Mouse (Mus musculus): ENCODE data around the gene Gldn.

Gene Gldn

DNA sequence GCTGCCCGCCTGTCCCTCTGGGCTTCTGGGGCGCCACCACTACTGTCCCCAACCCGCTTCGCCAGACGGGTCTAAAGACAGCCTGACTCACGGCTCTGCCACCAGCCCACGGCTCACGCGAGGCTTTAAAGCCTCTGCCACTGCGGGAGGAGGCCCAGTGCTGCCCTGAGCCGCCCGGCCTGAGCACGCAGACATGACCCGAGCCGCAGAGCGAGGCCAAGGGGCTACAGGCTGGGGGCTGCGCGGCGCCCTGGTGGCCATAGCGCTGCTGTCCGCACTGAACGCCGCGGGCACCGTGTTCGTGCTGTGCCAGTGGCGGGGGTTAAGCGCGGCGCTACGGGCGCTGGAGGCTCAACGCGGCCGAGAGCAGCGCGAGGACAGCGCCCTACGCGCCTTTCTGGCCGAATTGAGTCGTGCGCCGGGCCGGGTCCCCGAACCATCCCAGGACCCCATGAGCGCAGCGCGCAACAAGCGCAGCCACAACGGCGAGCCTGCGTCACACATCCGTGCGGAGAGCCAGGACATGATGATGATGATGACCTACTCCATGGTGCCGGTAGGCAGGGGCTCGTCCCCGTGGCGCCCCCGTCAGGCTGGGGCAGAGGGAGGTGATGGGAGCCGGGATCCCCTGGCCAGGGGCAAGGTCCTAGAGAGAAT is at the start of gene Gldn:
Gene Gldn, plus strand, starts transcription at position 156 of the 657 bp plus-strand sequence.
- DNase-seq: no peak

DNA sequence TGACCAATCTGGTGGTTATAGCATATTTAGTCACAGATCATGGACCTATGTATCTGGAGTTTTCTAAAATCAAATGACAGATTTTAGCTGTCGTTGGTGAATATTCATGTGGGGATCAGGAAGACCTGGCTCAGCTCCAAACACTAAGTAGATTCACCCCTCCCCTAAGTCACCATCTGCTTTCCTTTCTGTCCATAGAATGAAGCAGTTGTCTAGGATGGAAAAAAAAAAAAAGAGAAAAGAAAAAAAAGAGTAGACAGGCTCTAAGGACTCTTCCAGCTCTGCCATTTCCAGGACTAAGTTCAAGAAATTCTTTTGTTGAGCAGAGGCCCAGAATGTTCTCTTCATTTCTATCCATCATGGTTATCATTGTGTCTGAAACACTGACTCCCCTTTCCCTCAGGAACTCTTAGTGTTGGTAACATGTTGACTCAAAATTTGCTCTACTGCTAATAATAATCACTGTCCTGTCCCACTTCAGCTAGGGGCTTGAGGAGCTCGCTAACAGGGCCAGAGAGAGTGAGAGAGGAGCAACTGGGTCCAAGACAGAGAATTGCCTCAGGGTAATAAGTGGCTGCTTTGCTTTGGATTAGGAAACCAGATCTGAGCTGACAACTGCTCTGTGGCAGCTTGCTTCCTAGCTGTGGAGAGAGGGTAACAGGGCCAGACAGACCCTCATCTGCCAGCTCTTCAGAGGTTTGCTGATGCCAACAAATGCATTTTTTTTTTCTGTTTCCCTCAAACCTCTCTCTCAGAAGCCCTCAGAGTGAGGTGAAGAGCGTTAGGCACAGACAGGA is 41.2 kb upstream of the Gldn start:
- no peak for DNase-seq

DNA sequence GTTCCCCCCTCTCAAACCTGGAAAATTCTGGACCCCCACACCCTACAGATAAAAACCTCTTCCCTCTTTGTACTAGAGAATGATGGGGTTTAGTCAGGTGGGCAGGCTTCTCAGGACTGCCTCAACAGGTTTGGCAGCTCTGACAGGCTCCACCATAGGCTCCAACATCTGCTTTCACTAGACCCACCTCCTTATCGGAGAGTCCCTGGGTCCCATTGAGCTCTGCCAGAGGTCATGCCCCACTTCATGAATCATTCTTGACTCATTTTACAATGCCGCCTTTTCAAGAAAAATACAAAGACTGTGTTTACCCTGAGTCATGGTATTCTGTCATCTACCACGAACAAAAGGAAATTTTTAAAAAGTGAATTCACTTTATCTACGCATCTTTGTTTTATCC is 21.5 kb upstream of the Gldn start:
- DNase-seq: no peak

DNA sequence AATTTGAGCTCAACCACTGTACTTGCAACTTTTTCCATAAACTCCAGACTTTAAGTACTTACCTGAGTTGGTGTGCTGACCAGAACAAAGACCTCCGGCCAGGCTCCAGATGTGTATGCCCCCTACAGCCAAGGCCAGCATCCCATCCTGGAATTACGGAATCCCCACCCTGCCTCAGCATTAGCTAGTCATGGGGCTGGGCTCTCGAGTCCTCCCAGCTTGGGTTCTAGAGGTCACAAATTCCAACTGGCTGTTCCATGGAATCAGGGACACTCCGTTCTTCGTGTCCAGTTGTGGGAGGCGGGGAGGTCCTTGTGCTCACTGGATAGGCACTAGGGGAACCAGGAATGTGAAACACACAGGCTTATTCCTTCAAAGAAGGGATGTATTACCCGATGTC is 18.3 kb upstream of the Gldn start, which contains the start of gene Cyp19a1:
Gene Cyp19a1, minus strand, starts transcription at position 101 of the 400 bp plus-strand sequence.
- DNase-seq: no peak

DNA sequence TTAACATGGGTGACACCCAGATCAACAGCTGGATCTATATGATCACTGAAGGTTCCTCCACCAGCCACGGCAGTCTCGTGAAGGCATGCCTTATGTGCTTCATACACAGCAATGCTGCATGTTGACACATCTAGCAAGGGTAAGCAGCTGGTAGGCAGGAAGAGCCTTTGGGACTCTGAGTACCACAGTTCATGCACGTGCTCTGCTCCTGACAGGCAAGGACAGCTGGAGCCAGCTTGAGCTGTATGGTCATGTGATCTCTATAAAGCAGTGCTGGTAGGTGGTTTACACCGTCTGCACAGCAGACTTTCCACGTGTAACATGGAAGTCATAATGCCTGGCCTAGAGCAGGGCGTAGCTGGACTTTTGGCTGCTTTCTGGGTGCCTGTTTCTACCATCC is 16.3 kb upstream of the Gldn start:
- no peak for DNase-seq

DNA sequence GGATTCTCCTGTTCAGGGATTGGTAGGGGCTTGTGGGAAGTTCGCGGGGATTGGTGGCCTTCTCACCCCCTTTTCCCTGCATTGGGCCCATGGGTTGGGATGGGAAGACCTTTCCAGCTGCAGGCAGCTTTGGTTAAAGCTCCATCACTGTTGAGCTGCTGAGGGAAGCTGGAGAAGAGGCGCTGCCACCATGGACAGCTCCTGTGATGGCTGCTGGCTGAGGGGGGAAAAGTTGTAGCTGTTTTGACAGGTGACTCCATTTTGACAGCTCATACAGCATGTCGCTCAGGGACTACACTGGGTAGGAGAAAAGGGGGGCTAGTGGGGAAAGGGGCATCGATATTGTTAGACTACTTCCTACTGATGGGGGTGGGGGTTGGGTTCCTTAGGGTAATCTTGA is 15.4 kb upstream of the Gldn start:
- no peak for DNase-seq

DNA sequence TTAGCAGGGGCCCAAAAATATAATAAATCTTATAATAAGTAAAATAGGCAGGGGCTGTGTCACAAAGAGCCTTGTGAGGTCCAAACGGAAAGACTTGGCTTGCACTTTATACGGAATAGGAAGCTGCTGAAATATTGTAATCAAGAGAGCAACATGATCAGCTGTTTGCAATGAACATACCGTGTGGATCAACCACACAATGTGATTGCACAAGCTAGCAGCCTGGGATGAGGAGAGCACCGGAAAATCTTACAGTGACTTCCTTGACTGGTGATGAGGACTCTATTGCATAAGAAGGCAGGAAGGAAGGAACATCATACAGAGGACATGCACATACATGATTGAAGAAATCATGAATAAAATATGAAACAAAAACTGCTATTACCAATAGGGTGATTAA is 11.0 kb upstream of the Gldn start:
- no peak for DNase-seq

DNA sequence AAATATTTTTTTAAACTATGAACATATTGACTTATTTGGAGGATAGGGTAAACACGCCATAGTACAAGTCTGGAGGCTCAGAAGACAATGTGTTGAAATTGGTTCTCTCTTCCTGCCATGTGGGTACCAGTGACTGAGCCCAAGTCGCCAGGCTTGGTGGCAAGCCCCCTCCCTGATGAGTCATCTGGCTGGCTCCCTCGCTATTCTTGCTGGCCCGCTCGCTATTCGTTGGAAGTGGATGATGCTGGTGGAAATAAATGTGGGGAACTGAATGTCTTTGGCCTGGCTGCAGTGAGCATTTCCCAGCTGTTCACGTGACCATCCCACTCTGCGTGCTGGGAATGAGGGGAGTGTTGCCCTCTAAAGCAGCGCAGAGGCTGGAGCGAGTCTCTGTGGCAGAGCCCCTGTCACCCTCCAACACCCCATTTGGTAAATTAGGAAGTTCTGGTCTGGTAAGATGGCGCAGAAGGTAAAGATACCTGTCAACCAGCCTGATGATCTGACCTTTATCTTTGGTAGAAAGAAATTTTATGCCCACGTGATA is 7.2 kb upstream of the Gldn start:
- DNase-seq: no peak

DNA sequence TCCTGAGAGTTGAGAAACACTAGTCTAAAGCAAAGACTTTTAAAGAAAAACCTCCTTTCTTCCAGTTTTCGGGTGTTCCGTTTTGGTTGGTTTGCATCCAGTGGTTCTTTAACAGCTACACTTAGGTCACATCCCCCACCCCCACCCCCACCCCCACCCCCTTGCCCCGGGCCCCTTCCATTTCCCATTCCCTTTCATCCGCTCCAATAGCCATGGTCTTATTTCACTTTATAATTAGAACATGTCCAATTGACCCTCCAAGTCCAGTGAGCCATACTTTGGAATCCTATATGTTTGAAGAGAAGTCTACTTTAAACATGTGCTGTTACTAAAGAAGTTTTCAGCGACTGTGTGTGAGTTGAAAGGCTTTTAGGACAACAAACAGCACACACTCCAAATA is 1.5 kb downstream of the Gldn start:
- DNase-seq: no peak

DNA sequence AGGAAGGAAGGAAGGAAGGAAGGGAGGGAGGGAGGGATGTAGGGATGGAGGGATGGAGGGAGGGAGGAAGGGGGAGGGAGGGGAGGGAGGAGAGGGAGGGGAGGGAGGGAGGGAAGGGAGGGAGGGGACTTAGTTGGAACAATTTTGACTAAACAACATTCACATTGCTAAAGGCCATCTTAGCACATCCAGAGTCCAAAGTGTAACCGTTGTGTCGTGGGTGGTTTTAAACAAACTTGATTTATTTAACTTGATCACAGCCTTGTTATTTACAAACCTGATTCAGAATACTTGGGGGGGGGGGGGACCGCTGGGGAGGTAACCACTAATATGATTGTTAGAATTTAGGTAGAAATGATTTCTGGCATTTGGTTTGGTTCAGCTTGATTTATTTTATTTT is 13.1 kb downstream of the Gldn start:
- no peak for DNase-seq

DNA sequence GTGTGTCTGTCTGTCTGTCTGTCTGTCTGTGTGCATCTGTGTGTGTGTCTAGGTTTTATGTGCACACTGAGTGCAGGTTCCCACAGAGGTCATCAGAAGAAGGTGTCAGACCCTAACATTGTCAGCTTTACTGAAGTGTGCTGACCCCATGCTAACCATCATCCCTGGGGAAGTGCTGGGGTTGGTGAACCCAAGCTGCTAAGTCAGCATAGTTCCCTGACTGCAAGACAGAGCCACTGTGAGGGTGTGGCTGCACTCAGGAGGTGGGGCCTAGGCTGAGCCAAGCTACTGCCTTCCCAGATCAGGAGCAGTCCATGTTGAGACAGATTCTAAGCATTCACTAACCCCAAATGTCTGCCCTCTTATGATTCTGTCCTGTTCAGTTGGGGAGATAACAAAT is 13.5 kb downstream of the Gldn start:
- DNase-seq: no peak

DNA sequence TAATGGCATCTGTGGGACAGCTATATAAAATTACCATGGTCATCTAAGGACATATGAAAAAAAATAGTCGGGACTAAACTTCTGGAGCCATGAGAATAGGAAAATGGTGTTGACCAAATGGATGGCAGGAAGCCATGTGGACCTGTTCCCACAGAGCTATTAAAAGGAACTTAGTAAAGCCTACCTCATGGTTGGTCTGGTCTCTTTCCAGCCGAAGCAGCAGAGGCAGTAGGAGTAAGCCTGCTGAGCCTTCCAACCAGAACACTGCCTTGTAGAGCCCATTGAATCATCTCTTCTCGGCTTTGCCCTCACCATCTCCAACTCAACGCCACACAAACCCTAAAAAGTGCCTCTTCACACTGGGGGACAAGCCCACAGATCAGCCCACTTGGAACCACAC is 15.0 kb downstream of the Gldn start:
- no peak for DNase-seq

DNA sequence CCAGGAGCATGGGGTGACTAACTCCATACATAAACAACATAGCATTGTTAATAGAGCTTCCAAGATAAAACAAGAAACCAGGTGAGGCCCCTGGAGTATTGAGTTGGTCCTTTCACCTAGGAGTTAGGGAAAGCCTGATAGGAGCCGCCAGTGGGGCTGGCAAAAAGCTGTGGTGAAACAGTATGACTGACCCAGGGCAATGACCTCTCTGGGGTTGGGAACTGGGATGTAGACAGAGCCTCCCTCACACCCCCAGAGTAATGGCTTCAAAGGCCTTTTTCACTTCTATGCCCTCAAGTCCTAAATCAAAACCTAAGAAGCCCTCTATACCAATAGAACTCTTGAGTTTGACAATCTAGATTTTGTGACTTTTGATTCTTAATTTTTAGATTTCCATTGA is 21.9 kb downstream of the Gldn start:
- DNase-seq: no peak

DNA sequence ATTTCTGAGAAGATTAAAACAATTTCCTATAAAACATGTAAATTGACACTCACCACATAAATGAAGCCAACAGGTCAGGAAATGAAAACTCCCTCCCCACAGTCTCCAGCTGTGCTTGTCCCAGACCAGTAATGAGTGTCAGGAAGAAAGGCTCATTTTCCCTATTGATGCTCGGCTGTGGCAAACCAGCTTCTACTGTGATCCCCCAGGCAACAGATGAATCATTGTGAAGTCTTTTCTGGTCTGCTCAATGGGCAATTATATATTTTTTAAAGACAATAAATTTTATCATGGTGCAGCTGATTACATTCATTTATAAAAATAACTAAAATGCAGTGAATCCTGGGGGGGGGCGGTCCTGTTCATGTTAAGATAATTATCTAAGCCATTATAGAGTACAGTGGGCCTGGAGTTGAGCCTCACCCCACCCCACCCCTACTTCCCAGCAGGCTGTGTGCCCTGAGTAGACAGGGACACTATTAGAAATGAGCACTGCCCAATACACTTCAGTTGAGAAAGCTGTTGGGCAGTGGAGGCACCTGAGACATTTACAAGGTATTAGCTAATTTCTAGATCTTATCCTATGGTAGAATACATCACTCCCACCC is 22.6 kb downstream of the Gldn start:
- no peak for DNase-seq

DNA sequence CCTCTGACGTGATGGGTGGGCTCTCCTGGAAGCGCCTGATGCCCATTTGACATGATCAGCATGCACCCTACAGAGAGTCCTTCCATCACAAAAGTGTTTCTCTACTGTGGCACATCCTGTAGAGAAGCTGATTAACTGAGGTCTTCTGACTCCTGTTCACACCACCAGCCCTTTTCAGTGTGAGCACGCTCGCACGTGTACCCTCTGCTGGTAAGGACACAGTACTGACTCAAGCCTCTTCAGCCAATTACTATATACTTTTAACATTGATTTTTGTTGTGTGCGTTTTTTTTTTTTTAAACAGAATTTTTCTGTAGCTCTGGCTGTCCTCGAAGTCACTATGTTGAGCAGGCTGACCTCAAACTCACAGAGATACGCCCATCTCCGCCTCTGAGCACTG is 30.1 kb downstream of the Gldn start:
- DNase-seq: no peak

DNA sequence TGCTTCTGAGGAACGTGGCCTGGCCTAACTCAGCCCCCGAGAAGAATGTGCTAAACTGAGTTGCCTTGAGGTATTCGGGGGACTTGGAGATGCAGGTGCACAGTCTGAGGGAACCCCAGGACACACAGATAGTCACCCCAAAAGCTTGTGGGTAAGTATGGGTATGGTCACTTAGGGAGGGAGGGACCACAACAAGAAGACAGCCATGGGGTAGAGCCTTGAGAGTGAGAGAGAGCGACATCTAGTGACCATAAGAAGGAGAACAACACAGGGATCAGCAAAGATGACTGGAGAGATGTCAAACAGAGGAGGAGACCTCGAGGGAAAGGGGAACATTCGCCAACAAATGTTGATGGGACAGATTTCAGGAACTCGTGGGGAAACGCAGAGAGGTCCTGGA is 37.2 kb downstream of the Gldn start:
- DNase-seq: no peak

DNA sequence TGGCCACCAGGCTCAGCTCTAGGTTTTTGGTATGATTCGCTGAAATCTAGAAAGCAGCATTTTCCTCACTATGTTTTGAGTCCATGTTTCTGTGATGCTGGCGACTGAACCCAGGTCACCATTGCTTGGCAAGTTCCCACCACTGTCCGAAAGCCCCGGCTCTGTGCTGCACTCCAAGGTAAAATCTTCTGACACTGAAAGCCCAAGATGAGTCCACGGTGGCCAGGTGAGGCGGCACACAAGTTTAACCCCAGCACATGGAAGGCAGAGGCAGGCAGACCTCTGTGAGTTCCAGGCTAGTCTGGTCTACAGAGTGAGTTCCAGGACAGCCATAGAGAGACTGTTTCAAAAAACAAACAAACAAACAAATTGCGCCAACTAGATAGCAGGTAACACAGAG is 42.9 kb downstream of the Gldn start:
- DNase-seq: no peak

DNA sequence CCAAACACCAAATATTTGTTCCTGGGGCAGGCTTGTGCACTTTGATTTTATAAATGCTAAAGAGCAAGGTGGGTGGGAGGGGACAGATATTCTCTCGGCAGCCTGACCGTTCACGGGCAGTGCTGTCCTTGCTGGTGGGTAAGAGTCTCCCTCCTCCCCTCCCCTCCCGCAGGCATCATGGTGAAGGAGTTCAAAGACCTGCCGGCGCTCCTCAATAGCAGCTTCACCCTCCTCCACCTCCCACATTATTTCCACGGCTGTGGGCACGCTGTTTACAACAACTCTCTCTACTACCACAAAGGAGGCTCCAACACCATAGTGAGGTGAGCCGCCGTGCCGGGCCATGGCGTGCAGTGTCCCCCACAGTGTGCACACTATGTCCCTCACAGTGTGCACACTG is 49.3 kb downstream of the Gldn start:
- no peak for DNase-seq

DNA sequence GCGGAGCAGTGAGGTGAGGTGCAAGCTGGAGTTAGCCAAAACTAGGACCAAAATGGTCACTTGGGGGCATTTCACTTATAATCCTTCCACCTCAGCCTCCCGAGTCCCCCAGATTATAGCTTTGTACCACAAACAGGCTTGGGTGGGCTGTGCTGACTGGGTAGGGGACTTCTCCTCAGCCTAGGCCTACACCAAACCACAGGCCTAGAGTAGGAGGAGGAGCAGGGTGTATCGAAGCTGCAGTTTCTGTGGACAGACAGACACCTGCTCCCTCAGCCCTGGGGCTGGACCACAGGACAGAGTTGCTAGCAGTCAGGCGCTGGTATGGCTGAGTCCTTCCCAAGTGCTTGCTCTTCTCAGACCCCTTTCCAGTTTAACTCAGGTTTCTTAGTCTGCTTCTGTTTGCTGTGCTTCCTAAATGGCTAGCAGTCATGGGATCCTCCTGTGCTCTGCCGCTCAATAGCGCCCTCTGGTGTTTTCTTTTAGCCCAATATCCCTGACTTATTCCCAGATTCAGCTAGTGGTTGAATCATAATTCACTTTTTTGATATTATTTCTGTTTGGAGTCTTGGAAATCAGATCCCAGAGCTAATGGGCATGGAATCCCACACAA is 50.4 kb downstream of the Gldn start:
- peak; percentile 34 for DNase-seq

DNA sequence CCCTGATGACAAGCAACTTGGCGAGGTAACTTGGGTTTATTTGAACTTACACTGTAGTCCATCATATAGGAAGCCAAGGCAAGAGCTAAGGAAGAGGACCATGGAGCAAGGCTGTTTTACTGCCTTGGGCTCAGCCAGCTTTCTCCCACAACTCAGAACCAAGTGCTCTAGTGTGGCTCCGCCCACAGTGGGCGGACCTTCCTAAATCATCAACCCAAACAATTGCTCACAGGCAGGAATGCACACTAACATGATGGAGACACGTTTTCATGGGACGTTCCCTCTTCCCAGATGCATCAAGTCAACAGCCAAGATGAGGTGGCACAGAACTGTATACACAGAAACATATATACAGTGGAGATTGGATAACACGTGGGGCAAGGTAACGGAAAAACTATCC is 55.7 kb downstream of the Gldn start:
- no peak for DNase-seq

DNA sequence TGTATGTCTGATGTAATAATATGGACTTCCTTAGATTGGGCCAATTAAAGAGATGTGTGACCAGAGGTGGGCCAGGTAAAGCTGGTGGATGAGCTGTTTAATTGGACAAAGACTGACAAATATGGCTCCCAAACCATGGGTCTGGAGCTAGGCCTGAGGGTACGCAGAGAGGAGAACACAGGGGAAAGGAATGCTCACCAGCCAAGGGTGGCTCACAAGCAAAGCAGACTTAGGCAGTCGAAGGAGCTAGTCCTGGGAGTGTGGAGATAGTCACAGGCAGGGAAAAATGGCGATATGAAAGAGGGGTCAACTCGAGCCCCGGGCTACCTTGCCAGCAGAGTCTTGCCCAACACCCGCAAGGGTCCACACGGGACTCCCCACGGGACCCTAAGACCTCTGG is 70.5 kb downstream of the Gldn start:
- no peak for DNase-seq

All from kidney, adult 18-20 months (tissue).